13 mouse cellular contexts compared by ENCODE assay signal in the genomic region with DNA sequence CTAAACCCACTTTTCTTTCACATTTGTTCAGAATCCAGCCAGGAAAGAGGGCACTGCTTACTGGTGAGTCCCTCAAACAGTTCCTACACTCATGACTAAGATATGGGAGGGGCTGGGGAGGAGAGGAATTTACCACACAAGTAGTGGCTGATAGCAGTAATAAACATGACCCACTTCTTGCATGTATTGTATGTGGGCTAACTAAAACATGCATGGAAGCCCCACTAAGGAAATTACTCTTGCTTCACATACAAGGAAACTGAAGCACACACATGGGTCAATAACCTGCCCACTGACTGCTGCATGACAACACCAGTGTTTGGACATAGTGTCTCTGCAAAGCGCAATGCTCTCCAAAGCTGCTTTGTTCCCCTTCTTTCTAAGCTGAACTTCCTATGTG.
"Had no signal": no experiment of that assay in that cellular context is flagged by ENCODE, and none has a peak within 500 bp of the region (broad histone marks: within the 10 kb centered on the region; RNA-seq: fewer than 3 reads in every experiment).

No protein-coding gene starts in this region.

- H3K27me3 ChIP-seq: intestine, embryonic 15.5 days; limb, embryonic 15.5 days; liver, embryonic 15.5 days; midbrain, embryonic 12.5 days; neural tube, embryonic 13.5 days had no signal

- H3K36me3 ChIP-seq: intestine, embryonic 15.5 days; liver, embryonic 15.5 days; midbrain, embryonic 12.5 days; neural tube, embryonic 13.5 days had no signal

- H3K9me3 ChIP-seq: intestine, embryonic 15.5 days; limb, embryonic 15.5 days; liver, embryonic 15.5 days; midbrain, embryonic 12.5 days; neural tube, embryonic 13.5 days had no signal

- H3K9ac ChIP-seq: intestine, embryonic 15.5 days; limb, embryonic 15.5 days; liver, embryonic 15.5 days; lung, embryonic 14.5 days; midbrain, embryonic 12.5 days; neural tube, embryonic 13.5 days had no signal

- H3K27ac ChIP-seq: intestine, embryonic 15.5 days; limb, embryonic 15.5 days; liver, embryonic 15.5 days; midbrain, embryonic 12.5 days; neural tube, embryonic 13.5 days had no signal

- H3K4me3 ChIP-seq: intestine, embryonic 15.5 days; limb, embryonic 15.5 days; liver, embryonic 15.5 days; midbrain, embryonic 12.5 days; neural tube, embryonic 13.5 days had no signal

- DNase-seq: kidney, adult 18-20 months; kidney, postnatal 10 days; layer of hippocampus, postnatal 36 days; lung, embryonic 14.5 days; right cerebral cortex, adult 18-20 months; thymus, adult 18-20 months; thymus, postnatal 14 days had no signal

- H3K4me1 ChIP-seq: intestine, embryonic 15.5 days; limb, embryonic 15.5 days; midbrain, embryonic 12.5 days had no signal

- H3K4me2 ChIP-seq: intestine, embryonic 15.5 days; limb, embryonic 15.5 days; liver, embryonic 15.5 days; lung, embryonic 14.5 days; midbrain, embryonic 12.5 days; neural tube, embryonic 13.5 days had no signal

- ATAC-seq: intestine, embryonic 15.5 days; midbrain, embryonic 16.5 days had no signal
